Mouse (Mus musculus) CH12.LX (cell line): Measurements from ENCODE around the gene Zfp128.

Source experiments
- CTCF ChIP-seq, 2 experiments: IDR thresholded peaks in 1 of 2; conservative IDR thresholded peaks in 1 of 2; 2 replicates each; pipeline ENCODE4 v1.5.1; 2011 to 2012; ENCODE audit warnings: low read depth in 2 of 2, low read length in 2 of 2, improper control_type of control experiment in 1 of 2, inconsistent platforms in 1 of 2, mild to moderate bottlenecking in 1 of 2, moderate library complexity in 1 of 2
- MAX ChIP-seq: IDR thresholded peaks from 2 replicates; pipeline ENCODE4 v1.6.1; 2011; ENCODE audit warnings: low read length, improper control_type of control experiment
- POLR2A ChIP-seq: IDR thresholded peaks from 2 replicates; pipeline ENCODE4 v1.6.1; 2011; ENCODE audit warnings: low read depth, mild to moderate bottlenecking, improper control_type of control experiment, low read length
- POLR2AphosphoS2 ChIP-seq: IDR thresholded peaks from 2 replicates; pipeline ENCODE4 v1.6.1; 2011; ENCODE audit warnings: low read depth, low read length, improper control_type of control experiment
- RCOR1 ChIP-seq: conservative IDR thresholded peaks from 2 replicates; pipeline ENCODE4 v1.6.1; 2012; ENCODE audit warnings: low read depth, mild to moderate bottlenecking, inconsistent platforms, low read length, improper control_type of control experiment
- ZKSCAN1 ChIP-seq: IDR thresholded peaks from 2 replicates; pipeline ENCODE4 v1.6.1; 2012; ENCODE audit warnings: low read depth, inconsistent platforms, low read length, improper control_type of control experiment, borderline replicate concordance

DNA sequence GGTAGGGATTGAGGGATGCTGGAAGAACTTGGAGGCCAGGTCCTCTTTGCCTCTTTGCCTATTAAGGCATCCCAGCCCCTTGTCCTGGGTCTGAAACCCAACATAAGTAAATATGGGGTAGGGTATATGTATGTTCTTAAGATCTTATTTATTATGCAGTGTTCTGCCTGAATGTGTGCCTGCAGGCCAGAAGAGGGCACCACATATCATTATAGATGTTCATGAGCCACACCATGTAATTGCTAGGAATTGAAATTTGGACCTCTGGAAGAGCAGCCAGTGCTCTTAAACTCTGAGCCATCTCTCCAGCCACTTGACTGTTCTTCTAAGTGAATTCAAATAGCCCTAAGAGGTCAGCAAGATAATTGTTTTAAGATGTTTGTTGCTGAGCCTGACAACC, 32.6 kb downstream of the Zfp128 start:
- TF ChIP-seq MAX = no peak
- TF ChIP-seq POLR2A = no peak
- no peak for TF ChIP-seq RCOR1
- TF ChIP-seq CTCF (conservative IDR thresholded peaks at IDR 0.05 in 1 of 2, IDR thresholded peaks at IDR 0.05 in 1 of 2; ENCODE audit: low read depth in 2 of 2, low read length in 2 of 2) = peak; percentile 17 to 69
- TF ChIP-seq ZKSCAN1 = no peak
- TF ChIP-seq POLR2AphosphoS2 = no peak
